Mouse (Mus musculus) left cerebral cortex, adult 11 months (tissue): ENCODE data around the gene Kcnq2.

Source experiments
- DNase-seq: peaks from one replicate; pipeline ENCODE4 v3.0.0; 2022; ENCODE audit warnings: low spot score

Gene Kcnq2

GRCm38 (mm10) chr2:181041941-181042340, 93.2 kb downstream of the Kcnq2 start:
- no peak for DNase-seq

GRCm38 (mm10) chr2:181039356-181039680, 95.8 kb downstream of the Kcnq2 start:
- DNase-seq: no peak

- no peak for DNase-seq
Measured at GRCm38 (mm10) chr2:181038644-181039355, 96.3 kb downstream of the Kcnq2 start.

GRCm38 (mm10) chr2:181036561-181036960, 98.5 kb downstream of the Kcnq2 start:
- DNase-seq: no peak

GRCm38 (mm10) chr2:181035186-181035585, 99.9 kb downstream of the Kcnq2 start:
- DNase-seq: no peak

- no peak for DNase-seq
Measured at GRCm38 (mm10) chr2:181033310-181033709, 101.8 kb downstream of the Kcnq2 start.

GRCm38 (mm10) chr2:181032407-181032806, 102.7 kb downstream of the Kcnq2 start:
- no peak for DNase-seq

- no peak for DNase-seq
Measured at GRCm38 (mm10) chr2:181031406-181031934, 103.6 kb downstream of the Kcnq2 start.
